Mouse (Mus musculus) mouse trophoblast stem cell (cell line): Measurements from ENCODE around the gene Stxbp1.

Experiments used
- in situ Hi-C, 2 experiments: fragments of 300-500 bp; cut with MseI, MboI; formaldehyde crosslinking; loops; 2 replicates in 1 of 2; 3 replicates in 1 of 2; pipeline ENCODE4 v1.15.1; 2025

The Stxbp1 gene

DNA sequence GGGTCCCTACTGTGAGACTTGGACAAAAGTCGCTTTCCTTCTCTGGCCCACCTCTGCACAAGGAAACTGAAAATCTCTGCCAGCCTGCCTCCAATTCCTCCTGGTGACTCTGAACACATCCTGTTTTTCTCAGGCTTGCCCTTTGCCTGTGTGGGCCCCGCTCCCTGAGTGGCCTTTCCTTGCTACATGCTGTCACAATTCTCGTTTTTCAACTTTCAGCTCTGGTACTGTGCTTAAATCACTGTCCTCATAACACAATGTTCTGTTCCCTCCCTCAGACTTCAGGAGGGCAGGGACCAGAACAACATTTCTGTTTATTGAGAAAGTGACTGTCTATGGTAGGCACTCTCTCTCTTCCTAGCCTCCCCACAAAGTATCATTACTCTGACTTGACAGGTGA is 27.0 kb upstream of the Stxbp1 start:
- in situ Hi-C loops, result no loop called here

- in situ Hi-C loops, result no loop called here
These were observed 23.4 kb upstream of the Stxbp1 start for GRCm38 (mm10) chr2:32870275-32871100.

- in situ Hi-C loops, result no loop called here
These were observed 22.8 kb upstream of the Stxbp1 start for GRCm38 (mm10) chr2:32869721-32870274.

GRCm38 (mm10) chr2:32867354-32867753 is 20.3 kb upstream of the Stxbp1 start:
- in situ Hi-C loops, result no loop called here

GRCm38 (mm10) chr2:32864755-32865154 is 17.7 kb upstream of the Stxbp1 start:
- in situ Hi-C loops, result loop anchor here (5.0 kb wide), 1 partner anchor 53 kb away; no protein-coding TSS in a partner anchor

GRCm38 (mm10) chr2:32863317-32863716 is 16.3 kb upstream of the Stxbp1 start:
- in situ Hi-C loops, result loop anchor here (5.0 kb wide), 1 partner anchor 54 kb away; no protein-coding TSS in a partner anchor

DNA sequence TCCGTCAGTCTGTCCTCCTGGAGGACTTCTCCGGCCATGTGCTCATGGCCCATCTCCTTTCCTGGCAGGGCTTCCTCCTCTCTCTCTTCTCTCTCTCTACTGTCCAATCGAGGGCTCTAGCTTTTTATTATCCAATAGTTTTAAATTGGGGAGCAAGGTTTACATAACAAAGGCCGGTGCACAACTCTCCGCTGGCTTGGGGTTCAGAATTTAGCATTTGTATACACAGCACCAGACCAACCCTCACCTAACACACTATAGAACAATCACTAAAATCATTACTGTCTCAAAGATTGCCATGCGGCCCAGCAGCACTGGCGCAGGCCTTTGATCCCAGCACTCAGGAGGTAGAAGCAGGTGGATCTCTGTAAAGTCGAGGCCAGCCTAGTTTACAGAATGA is 13.8 kb upstream of the Stxbp1 start:
- in situ Hi-C loops, result loop anchor here (5.0 kb wide), 1 partner anchor 57 kb away; no protein-coding TSS in a partner anchor

DNA sequence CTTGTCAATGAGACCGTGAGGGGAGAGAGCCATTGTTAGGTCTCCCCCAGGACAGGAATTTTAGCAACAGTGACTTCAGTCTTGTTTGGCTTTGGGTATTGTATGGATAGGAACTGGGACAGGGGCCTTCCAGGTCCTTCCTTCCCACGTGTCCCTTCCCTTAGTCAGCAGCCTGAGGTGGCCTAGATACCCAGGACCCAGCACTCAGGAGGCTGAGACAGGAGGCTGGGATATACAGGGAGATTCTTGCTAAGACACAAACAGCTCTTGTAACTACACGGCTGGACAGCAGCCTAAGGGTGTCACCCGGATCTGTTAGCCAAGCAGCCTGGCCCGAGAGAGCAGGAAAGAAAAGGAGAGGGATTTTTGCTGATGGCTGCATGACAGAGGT is 12.6 kb upstream of the Stxbp1 start:
- in situ Hi-C loops, result loop anchor here (5.0 kb wide), 1 partner anchor 58 kb away; no protein-coding TSS in a partner anchor

DNA sequence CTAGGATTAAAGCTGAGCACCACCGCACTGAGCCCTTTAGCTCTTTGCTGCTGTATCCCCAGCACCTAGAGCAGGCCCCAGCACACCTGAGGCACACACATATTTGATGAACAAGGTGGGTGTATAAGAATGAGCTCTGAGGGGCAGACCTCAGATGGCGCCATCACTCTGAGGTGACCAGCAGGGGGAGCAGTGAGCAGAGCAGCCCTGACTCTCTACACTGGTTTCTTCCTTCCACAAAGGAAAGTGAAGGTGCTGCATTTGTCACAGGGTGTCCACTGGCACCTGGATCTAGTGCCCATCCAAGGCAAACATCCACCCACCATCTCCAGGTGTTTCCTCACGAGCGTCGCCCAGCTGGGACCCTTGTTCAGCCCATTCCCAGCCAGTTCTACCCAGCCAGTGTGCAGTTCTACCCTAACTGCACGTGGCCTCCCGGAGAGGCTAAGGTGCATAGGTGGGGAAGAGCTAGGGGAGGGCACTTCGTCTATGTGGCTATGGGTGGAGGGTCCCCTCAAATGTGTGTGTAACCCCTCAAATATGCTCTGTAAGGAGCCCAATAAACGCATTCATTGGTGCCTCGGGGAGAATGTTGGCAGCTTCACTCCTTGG is 12.1 kb upstream of the Stxbp1 start:
- in situ Hi-C loops, result no loop called here

DNA sequence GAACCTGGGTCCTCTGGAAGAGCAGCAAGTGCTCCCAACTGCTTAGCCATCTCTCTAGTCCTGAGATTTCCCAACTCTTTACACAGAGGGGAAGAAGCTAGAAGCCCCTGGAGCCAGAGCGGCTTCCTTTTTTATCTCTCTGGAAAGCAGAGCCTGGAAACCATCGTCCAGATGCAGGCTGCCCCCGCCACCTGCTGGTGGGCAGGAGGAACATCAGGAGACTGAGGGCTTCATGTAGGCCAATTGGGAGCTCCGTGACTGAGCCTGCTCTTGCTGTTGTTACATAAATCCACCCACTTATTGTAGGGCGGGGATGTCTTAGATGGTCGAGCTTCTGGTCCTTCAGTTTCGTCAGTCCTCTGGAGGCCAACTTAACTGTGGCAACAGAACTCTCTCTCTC is 10.5 kb upstream of the Stxbp1 start:
- in situ Hi-C loops, result no loop called here

GRCm38 (mm10) chr2:32855790-32856465 is 8.9 kb upstream of the Stxbp1 start:
- in situ Hi-C loops, result no loop called here

GRCm38 (mm10) chr2:32855046-32855785 is 8.2 kb upstream of the Stxbp1 start:
- in situ Hi-C loops, result no loop called here

DNA sequence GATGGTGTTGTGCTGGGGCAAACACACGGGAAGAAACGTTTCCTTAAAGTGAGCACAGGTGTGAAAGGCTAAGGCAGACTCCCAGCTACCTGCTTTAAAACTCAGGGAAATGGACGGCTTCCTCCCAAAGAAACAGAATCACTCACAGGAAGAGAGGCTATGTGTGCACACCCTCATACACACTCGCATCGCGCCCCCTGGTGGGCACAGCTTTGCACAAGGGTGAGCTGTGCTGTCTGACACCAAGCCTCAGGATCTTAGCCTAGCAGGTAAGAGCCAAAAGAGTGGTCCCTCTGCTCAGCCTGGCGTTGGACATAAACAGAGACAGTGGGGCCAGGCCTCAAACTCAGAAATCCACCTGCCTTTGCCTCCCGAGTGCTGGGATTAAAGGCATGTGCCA is 7.2 kb upstream of the Stxbp1 start:
- in situ Hi-C loops, result loop anchor here in 1 of 2 experiments (5.0 kb wide), 1 partner anchor 77 kb away; the partner anchor contains the start of genes Ptrh1 and Ttc16

GRCm38 (mm10) chr2:32853716-32854115 is 6.7 kb upstream of the Stxbp1 start:
- in situ Hi-C loops, result loop anchor here in 1 of 2 experiments (5.0 kb wide), 1 partner anchor 76 kb away; the partner anchor contains the start of genes Ptrh1 and Ttc16

GRCm38 (mm10) chr2:32852156-32852555 is 5.1 kb upstream of the Stxbp1 start:
- in situ Hi-C loops, result loop anchor here in 1 of 2 experiments (5.0 kb wide), 1 partner anchor 75 kb away; the partner anchor contains the start of genes Ptrh1 and Ttc16

DNA sequence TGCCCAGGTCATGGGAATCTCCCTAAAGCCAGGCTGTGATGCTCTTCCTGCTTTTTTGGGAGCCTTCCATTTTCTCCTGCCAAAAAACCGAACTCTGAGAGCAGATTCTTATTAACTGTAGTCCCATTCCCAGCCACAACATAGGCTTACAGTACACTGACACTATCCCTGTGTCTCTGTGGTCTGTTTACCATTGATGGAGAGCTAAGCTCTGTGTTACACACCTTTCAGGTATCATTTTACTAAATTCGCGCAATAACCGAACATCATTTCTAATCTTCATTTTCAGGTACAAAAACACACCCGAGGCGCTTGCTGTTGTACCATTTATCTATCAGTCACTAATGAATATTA is 400 bp upstream of the Stxbp1 start:
- in situ Hi-C loops, result loop anchor here in 1 of 2 experiments (10.0 kb wide), 1 partner anchor 53 kb away; no protein-coding TSS in a partner anchor

GRCm38 (mm10) chr2:32846101-32846804 is 792 bp downstream of the Stxbp1 start:
- in situ Hi-C loops, result loop anchor here in 1 of 2 experiments (10.0 kb wide), 1 partner anchor 51 kb away; no protein-coding TSS in a partner anchor

DNA sequence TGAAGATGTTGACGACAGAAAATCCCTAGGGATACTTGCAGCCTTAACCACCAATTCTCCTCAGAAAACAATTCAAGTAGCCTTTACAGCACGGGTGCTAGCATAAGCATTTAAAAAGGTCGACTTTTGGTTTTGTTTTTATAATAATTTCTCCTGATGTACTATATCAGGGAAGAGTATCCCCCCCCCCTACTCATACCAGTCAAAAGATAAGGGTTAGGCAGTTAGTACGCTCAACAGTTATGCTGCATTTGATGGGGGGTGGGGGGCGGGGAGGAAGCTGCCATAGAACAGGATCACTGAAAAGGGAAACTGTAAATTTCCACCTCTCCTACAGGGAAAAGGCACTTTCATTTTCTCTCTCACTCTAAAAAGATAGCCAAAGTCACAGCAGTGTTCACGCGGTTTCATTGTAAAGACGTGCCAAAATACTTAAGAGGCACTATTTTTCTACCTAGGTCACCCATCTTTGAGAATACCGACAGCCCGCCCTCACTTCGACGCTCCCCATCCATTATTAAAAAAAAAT is 1.4 kb downstream of the Stxbp1 start:
- in situ Hi-C loops, result loop anchor here in 1 of 2 experiments (10.0 kb wide), 1 partner anchor 51 kb away; no protein-coding TSS in a partner anchor

GRCm38 (mm10) chr2:32842558-32842957 is 4.5 kb downstream of the Stxbp1 start:
- in situ Hi-C loops, result loop anchor here in 1 of 2 experiments (10.0 kb wide), 1 partner anchor 48 kb away; no protein-coding TSS in a partner anchor

- in situ Hi-C loops, result loop anchor here in 1 of 2 experiments (10.0 kb wide), 1 partner anchor 46 kb away; no protein-coding TSS in a partner anchor
These were observed 5.9 kb downstream of the Stxbp1 start for GRCm38 (mm10) chr2:32841099-32841498.
